Mouse (Mus musculus): ENCODE measurements around the gene Mrpl14.

- TF ChIP-seq POLR2A (IDR thresholded peaks at IDR 0.05; ENCODE audit: extremely low read depth, insufficient read depth, low read length) (no peak), CTCF (IDR thresholded peaks at IDR 0.05; ENCODE audit: low read depth, low read length) (no peak)
These were observed 44.6 kb downstream of the Mrpl14 start for GRCm38 (mm10) chr17:45730696-45731095.

All from liver, adult 2 months (tissue).